Mouse (Mus musculus): Measurements from ENCODE around the gene Tuba1a. TPM values are rescaled to one million over a fixed set of nuclear protein-coding genes. Genes with fewer than 3 reads are reported as not detected.
"Not testable (repeated sequence)": the region's sequence is repeated elsewhere in the genome, so short reads cannot be mapped to it uniquely, and the experiment has no call there.

Gene Tuba1a
- polyA plus RNA-seq, 1 experiment, result 279 TPM

DNA sequence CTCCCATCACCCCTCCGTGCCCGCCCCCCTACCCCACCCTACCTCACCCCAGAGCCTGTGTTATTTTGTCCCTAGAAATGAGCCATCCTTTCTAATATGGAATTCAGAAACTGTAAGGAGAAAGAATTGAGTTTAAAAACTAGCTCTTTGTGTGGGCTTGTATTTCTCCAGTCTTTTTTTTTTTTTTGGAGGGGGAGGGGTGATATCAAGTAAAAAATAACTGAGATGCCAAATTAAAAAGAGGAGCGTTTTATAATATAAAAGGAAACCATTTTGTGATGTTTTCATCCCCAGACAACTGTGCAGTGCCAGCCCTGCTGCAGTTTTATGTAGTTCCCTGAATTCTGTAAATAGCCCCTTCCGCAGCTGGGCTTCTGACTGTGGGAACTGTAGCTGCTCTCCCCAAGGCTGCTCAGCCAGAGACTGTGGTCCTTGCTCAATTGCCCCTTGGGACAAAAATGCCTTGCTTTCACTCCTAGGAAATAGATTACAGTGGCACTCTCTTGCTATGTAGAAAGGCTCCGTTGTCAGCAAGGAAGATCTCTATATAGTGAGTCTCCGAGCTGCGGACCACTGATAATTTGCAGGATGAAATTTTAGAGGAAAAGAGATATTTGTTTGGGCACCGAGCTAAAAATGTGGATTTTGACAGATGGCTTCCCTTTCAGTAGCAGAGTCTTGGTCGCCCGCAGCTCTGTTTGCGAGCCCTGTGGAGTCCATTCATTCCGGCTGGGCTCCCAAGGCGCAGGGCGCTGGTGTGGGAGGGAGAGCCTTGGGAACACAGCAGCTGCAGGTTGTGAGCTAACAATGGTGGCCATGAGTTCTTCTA, 1.1 kb upstream of the Tuba1a start:
- no peak for DNase-seq (ENCODE audit: low spot score)

DNA sequence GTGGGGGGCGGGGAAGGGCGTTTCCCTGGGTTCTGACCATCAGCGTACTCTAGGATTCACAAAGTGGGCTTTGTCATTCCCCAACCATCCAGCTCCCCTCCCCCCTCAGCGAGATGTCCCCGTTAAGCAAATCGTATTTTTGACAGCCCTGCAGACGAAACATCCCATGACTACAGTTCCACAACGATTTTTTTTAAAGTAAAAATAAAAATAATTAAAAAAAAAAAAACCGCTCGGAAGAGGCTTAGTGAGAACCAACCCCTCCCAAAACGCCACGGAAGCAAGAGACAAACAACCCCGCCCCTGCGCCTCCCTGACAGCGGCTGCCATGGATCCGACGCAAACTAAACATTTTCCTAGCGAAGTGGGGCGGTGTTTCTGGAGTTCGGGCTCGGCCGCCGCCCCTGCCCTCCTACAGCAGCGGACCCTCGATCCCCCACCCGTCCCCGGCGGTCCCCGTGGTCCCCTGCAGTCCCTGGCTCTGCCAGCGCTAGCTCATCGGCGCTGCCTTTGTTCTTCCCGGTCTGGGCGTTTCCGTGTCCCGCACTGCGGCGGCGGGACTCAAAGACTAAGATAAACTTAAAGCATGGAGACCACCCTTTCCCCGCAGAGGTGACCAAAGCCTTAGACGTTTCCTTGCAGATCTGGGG, 627 bp downstream of the Tuba1a start:
- DNase-seq (ENCODE audit: low spot score), result peak; percentile 72

DNA sequence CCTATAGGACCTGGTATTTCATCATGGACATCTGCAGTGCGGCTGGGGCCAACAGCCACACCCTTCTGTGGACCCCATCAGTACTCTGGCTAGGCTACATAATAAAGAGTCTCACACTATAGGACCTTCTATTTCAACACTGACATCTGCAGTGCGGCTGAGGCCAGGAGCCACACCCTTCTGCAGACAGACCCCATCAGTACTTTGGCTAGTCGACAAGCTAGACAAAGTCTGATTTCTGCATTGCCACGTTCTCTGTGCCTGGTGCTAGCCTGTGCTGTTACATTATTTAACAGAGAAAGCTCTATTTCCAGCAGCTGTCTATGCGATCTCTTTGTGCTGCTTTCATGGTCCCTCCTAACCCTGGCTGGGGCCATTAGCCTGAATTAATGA, 1.4 kb downstream of the Tuba1a start:
- DNase-seq (ENCODE audit: low spot score), result no peak

DNA sequence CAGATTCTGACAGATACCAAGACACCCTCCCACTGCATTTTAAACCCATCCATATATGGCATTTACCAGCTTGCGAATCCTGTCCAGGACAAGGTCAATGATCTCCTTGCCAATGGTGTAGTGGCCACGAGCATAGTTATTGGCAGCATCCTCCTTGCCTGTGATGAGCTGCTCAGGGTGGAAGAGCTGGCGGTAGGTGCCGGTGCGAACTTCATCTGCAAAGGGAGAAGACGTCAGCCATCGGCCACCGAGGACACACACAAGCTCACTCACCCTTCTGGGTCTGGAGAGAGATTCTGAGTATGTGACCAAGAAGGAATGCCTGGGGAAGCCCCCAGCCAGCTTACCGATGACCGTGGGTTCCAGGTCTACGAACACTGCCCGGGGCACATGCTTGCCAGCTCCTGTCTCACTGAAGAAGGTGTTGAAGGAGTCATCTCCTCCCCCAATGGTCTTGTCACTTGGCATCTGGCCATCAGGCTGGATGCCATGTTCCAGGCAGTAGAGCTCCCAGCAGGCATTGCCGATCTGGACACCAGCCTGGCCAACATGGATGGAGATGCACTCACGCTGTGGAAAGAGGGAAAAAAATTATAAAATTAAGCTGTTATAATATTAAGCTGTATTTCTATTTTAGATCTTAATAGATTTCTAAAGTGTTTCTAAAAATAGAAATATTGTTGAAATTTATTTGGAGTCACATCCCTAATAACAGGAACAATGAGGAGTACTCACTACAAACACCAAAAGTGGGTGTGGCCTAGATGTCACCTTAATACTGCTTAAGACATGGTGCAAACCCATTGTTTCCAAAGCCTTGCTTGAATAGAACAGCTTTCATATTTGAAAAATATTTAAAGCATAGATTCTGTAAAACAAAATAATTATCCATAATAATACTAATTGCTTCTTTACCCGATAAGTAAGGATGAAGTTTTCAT, 2.1 kb downstream of the Tuba1a start:
- DNase-seq (ENCODE audit: low spot score), result not testable (repeated sequence)

DNA sequence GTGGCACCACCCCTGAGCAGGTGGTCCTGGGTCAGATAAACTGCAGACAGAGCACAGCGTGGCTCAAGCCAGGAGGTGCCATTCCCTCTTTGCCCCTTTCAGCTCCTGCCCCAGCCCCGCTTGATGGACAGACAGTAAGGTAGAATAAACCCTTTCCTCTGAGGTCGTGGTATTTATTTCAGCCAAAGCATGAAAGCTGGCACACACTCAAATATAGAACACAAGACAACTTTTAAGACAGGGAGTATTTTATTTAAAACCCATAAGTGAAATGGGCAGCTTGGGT, 4.0 kb downstream of the Tuba1a start:
- no peak for DNase-seq (ENCODE audit: low spot score)

DNA sequence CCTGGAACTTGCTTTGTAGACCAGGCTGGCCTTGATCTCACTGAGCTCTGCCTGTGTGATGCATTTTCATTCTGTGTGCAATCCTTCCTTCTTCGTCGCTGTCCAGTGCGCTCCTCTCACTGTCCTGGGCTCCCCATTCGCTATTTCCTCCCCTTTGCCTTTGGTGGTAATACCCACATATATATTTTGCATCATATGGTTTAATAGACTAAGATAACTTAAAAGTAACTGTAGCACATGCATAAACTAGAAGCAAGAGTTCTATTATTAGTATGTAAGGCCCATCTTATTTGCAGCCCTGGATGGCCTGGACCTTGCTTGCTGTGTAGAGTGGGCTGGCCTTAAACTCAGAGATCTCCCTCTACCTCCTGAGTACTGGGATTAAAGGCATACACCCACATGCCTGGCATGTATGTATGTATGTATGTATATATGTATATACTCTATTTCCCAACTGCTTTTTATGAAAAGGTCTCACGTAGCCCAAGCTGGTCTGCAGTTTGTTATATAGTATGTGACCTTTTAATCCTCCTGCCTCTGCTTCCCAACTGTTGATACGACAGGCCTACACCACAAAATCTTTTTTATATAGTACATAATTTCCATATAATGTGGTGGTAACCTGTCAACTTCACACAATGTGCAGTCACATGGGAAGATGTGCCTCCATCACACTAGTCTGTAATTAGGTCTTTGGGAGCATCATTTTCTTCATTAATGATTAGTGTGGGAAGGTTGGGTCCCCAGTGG, 4.5 kb downstream of the Tuba1a start:
- DNase-seq (ENCODE audit: low spot score), result no peak

DNA sequence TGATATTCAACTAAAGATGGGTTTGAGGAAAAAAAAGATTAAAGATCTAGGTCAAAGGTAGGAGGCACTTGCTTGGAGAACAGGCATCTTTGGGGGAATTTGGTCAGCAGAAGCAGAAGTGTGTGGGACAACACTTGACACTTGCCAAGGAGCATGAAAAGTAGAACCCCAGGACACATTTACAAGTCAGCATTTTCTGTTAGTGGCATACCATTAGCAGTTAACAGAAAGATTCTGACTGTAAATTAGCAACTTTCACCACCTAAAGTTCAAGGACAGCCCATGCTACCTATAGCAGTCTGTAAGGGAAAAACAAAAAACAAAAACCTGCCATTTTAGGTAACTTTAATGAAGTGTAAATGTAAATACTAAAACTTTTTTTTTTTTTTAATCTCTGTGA, 5.1 kb downstream of the Tuba1a start:
- no peak for DNase-seq (ENCODE audit: low spot score)

DNA sequence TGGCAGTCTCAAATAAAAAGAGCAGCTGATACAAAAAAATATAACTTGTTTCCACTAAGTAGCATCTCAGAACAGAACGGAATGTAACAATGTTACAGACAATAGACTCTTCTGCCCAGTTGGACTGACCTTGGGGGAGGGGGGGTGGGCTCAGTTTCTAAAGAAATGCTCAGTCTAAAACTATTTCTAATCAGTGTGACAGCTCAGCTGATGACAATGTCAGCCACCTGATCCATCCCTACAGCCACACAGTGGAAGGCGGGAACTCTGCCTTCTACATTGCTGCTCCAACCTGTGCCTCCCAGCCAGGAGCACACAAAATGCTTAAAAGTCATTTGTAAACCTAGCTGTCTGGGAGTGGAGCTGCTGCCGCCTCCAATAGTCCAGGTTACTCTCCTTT, 5.6 kb downstream of the Tuba1a start:
- no peak for DNase-seq (ENCODE audit: low spot score)

DNA sequence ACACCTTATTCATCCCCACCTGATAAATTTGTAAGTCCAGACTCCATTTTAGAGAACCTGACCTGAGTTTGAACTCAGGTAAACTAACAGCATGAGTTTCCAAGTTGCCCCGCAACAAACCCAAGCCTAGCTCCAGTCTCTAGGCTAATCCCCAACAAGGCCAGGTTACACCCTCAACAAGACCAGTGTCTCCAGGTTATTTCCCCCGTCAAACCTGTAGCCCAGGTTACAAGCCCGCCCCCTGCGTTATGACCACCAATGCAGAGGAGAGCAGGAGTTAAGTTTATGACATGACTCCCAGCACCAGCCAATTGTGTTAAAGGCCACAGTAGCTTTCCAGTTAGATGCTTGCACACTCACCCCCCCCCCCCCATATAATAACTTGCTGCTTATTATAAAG, 10.4 kb downstream of the Tuba1a start:
- DNase-seq (ENCODE audit: low spot score), result no peak

DNA sequence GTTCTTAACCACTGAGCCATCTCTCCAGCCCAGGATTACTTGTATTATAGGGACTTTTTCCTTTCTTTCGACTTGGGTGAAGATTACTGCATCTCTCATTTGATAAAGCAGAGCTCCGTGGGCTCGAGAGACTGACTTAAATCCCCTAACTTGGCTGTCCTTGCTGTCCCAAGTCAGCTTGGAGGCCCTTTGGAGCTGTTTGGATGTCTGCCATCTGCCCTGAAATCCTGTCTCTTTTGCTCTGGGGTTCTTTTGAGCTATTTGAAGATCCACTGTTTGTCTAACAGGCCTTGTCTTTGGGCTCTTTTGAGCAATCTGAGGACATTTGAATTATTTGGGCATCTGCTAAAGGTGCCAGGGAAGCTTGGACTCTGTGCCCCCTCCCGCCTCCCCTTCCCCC, 11.4 kb downstream of the Tuba1a start:
- no peak for DNase-seq (ENCODE audit: low spot score)

DNA sequence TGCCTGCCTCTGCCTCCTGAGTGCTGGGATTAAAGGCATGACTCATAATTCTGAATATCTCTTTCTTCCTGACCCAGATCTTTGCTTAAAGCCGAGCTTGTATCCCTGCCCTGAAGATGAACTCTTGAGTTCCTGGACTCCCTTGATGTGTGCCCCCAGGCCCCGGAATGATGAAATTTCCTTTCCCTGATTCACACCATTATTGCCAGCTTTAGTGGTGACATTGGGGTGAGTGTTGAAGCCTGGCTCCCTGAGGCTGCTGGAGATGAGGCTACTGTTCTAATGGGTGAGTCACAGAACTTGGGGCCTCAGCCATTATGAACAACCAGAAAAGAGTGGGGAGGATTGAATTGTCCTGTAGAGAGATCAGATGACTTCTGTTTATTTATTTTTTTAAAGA, 12.0 kb downstream of the Tuba1a start:
- DNase-seq (ENCODE audit: low spot score), result no peak

DNA sequence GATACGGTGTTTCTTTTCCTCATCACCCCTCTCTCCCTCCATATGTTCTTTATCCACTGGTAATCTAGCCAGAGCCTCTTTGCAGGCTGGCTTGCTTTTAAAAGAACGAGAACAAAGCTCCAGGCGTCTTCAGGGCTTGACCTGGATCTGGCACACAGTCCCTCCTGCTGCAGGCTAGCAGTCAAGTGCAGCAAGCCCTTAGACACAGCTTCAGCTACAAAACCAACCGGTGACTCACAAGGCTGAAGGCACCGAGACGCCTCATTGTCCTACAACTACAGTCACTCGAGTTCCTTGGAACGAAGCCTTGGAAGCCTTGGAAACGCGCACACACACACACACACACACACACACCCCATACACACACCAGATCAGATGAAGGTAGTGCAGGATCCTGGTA, 12.7 kb downstream of the Tuba1a start:
- no peak for DNase-seq (ENCODE audit: low spot score)

DNA sequence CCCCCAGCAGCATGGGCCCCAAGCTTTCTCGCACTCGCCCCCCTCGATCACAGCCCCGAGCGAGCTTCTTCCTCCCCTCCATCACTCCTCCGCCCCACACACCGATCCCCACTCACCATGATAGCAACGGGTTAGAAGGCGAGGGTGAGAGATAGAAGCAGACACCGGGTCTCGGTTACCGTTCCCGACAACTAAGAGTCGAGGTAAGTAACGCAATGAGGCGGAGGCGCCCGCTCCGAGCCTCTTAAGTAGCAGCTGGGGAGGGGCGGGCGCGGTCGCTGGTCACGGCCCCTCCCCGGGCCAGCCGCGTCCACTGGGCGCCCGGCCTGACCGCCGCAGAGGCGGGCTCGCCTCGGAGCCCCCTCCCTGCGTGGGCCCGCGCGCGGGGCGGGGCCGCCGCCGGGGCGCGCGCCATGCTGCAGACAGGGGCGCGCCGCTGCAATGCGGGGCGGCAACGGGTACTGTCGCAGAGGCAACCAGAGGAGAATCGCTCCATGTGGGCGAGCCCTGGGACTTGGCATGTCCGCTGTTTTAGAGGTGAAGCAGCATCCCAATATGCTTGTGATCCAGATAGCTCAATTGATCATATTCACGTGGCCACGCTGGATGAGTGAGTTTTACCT, 19.2 kb downstream of the Tuba1a start, which contains the start of gene Tuba1b:
Gene Tuba1b, minus strand, starts transcription at position 349 of the 623 bp plus-strand sequence.
- peak; percentile 86 for DNase-seq (ENCODE audit: low spot score)

DNA sequence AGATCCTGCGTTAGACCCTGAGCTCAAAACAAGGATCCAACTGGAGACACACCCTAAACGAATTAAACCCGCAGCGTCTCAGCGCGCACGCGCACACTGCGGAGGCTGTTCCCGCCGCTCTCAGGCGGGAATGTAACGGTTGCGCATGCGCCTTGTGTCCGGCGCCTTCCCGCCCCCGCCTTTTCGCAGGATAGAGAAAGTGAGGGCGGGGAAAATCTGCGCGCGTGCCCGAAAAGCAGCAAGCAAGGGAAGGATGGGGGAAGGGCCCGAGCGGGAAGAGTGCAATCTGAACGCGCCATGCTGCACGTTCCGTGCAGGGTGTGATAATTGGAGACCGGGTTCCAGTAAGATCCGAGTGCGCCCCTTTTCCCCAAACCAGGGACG, 19.7 kb downstream of the Tuba1a start:
- DNase-seq (ENCODE audit: low spot score), result peak; percentile 79

DNA sequence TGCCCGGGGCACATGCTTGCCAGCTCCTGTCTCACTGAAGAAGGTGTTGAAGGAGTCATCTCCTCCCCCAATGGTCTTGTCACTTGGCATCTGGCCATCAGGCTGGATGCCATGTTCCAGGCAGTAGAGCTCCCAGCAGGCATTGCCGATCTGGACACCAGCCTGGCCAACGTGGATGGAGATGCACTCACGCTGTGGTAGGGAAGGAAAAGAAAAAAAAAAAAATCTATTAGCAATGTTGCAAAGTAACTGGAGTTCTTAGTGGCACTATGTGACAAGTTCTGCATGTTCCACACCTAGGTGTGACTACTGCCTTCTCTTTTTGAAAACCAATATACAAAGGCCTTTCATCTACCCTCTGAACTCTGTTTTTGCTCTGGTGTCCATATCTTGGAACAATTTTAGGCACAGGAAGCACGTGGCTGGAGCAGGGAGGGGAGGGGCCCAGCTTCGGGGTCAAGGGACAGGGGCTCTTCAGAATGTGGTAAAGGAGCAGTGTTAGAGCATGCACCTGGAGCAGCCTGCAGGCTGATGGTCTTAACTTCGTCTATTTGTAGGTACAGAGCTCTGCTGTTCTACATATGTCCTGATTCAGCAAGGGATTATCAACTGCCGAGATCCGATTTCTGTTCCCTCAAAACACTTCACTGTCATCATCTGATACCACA, 20.4 kb downstream of the Tuba1a start:
- not testable (repeated sequence) for DNase-seq (ENCODE audit: low spot score)

DNA sequence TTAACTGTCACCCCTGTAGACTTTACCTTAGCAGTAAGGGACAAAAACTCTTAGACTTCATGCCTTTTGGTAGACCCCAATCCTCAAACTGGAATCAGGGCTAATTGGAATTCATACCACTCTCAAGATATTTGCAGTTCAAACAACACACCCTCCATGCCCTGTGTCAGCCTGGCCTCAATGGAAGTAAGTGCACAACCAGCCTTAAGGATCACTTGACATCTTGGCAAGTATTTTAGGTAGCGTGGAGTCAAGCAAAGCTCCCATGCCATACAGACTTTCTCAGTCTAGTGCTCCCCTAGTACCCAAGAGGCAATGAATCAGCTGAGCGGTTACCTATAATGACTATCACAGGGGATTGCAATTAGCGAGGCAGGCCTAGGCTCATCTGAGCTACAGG, 22.5 kb downstream of the Tuba1a start:
- no peak for DNase-seq (ENCODE audit: low spot score)

DNA sequence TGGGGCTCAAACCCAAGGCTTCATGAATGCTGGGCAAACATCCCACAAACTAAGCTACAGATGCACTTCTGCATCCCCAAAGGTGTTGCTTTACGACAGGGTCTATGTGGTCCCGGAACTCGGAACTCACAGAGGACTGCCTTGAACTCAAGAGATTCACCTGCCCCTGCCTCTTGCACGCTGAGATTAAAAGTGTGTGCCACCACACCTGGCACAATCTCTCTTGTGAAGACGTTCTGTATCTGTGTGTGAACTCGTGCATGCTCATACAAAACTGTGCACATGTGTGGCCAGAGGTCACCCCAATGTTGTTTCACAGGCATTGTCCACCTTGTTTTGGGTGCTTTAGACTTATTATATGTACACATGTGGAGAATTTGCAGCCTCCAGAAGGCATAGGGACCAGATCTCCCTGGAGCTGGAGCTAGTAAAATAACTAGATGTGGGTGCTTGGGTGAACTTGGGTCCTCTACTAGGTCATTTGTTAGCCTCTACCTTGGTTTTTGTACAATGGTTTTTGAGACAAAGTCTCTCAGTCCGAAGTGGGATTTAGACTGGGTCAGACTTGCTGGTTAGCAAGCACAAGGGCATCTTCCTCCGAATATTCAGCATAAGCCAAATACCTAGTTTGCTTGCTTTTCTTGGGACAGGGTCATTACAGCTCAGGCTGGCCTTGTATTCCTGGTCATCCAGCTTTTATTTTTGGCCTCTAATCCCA, 23.3 kb downstream of the Tuba1a start:
- no peak for DNase-seq (ENCODE audit: low spot score)

DNA sequence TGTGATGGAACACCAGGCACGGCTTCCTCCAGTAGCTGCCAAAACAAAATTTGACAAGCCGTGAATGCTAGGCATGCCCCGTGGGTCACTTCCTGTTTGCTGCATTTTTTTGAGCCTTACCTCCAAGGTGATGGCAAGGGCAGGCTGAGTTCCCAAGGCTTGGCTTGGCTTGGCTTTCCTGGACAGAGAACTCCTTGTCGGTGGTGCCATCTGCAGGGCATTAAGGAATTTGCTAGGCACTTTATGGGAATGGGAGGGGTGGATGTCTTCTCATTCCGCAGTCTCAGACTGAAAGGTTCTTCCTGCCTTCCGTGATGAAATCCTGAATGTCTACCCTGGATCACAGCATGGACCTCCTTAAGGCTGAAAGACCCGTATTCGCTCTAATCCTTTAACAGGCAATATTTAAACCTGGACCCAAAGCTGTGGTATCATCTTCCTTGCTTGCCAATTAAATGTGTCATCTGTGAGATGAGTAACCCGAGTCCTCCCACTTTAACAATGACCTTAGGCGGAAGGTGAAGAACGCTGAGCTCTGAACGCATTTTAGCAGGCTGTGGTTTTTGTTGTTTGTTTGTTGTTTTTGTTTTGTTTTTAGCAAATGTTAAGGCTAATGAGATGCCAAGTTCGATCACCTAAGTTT, 24.8 kb downstream of the Tuba1a start:
- DNase-seq (ENCODE audit: low spot score), result no peak

DNA sequence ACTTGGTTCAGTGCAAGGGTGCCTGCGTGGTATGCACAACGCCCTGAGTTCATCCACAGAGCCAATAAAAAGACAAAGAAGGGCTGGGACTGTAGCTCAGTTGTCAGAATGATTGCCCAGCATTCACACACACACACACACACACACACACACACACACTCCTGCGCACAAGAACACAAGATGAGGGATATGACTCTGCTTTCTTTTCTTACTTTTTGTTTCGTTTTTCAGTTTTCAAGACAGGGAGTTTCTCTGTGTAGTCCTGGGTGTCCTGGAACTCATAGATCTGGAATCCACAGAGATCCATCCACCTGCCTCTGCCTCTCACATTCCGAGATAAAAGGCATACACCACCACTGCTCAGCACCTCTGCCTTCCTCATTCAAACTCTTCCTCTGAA, 25.9 kb downstream of the Tuba1a start:
- DNase-seq (ENCODE audit: low spot score), result no peak

DNA sequence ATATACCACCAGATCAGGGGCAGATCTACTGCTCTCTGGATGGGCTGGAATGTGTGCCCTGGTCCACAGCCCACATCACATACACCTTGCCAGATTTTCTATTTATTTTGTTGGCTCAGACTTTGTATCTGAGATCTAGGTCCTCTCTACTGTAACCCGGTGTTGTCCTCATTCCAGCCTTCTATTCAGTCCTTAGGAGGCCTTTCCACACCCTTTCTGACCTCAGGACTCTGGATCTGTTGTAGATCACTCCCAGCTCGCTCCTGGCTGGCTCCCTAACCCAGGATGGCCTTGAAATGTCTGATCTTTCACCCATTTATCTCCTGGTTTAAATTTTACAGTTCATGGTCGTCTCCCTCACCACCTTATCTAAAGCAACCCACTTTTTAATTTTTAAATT, 28.8 kb downstream of the Tuba1a start:
- DNase-seq (ENCODE audit: low spot score), result no peak
